Mouse (Mus musculus): ENCODE measurements around the gene Olfr1162. TPM values are rescaled to one million over a fixed set of nuclear protein-coding genes. Genes with fewer than 3 reads are reported as not detected.
"Not testable (repeated sequence)": the region's sequence is repeated elsewhere in the genome, so short reads cannot be mapped to it uniquely, and the experiment has no call there.

Gene Olfr1162
- not detected for total RNA-seq (2021)
- long read RNA-seq, experiment 1 = 0 reads
- long read RNA-seq, experiment 2 = 0 reads

DNA sequence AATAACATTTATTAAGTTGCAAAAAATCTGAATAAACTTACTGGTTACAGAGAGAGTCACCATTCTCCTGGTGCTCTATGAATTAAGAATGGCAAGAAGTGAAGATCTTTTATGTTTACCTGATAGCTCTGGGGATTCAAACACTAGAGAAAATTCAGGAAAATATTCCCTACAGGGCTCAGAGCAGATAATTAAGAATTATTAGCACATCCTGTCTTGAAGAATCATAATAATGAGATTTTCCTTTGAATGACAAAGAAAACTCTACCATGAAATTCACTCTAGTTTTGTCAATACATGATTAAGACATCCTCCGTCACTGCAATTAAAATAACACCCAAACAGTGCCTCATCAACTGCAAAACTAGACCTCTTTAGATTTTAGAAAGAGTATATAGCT, at the start of gene Olfr1162:
Gene Olfr1162 (minus strand): TSS at position 101 of the 400 bp plus-strand sequence.
- Histone ChIP-seq H3K27ac (no peak within 1 kb of the TSS), H3K4me3 (no peak within 1 kb of the TSS)
- no peak for TF ChIP-seq CTCF (conservative IDR thresholded peaks at IDR 0.05)
- no peak for DNase-seq (ENCODE audit: low spot score in 2 of 2)

DNA sequence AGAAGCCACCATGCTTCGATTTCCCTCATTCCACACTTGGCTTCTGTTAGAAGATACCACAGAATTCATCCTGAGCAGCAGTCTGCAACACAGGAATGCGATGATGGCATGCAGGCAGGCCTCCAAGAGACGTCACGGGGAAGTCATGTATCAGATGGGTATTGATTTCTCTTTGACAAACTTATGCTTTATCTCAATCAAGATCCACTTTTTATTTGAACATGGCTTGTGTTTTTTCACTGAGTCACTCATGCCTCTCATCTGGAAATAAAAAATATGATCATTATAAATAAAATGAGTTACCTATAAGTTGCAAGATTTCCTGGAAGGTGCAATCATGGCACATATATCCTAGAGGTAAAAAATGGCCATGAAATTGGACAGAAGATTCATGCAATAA, 42.9 kb upstream of the Olfr1162 start, which contains the start of gene Olfr1164:
Gene Olfr1164 (minus strand): TSS at position 101 of the 400 bp plus-strand sequence.
- no peak for TF ChIP-seq CTCF (conservative IDR thresholded peaks at IDR 0.05)
- no peak for DNase-seq (ENCODE audit: low spot score in 2 of 2)
- no peak within 1 kb of the TSS for H3K27ac ChIP-seq
- H3K4me3 ChIP-seq = no peak within 1 kb of the TSS

DNA sequence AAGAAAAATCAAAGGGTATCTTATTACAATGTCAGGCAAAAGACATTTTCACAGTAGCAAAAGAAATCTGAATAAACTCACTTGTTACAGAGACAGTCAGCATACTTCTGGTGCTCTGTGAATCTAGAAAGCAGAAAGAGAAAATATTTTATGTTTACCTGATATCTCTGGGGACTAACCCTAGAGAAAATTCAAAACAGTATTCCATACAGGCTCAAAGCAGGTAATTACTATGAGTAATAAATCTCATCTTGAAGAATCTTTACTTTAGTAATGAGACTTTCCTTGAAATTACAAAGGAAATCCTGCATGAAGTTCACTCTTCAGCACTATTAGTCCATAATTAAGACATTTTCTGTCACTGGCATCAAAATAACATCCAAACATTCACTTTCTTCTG, 20.8 kb upstream of the Olfr1162 start, which contains the start of gene Olfr1163:
Gene Olfr1163 (minus strand): TSS at position 101 of the 400 bp plus-strand sequence.
- Histone ChIP-seq H3K27ac (no peak within 1 kb of the TSS), H3K4me3 (no peak within 1 kb of the TSS)
- no peak for DNase-seq (ENCODE audit: low spot score in 2 of 2)
- TF ChIP-seq CTCF (conservative IDR thresholded peaks at IDR 0.05) = no peak

DNA sequence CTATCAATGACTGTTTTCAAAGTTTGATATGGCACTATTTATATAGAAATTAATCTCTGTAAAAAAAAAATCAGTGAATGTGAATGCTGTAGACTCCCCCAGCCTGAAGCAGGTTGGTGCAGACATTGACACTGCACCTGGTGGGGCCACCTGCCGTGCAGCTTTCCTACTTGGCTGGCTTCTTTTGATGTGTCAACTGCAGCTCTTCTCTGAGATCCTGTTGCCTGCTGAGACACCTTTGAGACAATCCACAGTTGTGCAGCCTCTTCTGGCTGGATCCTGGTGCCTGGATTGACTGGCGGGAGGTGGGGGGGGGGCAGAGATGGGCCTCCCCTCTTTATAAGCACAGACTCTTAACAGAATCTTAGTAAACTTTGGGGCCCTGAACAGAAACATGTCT, 12.7 kb upstream of the Olfr1162 start:
- no peak for TF ChIP-seq CTCF (conservative IDR thresholded peaks at IDR 0.05)
- Histone ChIP-seq H3K4me3 (no peak overlapping the region), H3K27ac (no peak overlapping the region)
- DNase-seq (ENCODE audit: low spot score in 2 of 2) = no peak

DNA sequence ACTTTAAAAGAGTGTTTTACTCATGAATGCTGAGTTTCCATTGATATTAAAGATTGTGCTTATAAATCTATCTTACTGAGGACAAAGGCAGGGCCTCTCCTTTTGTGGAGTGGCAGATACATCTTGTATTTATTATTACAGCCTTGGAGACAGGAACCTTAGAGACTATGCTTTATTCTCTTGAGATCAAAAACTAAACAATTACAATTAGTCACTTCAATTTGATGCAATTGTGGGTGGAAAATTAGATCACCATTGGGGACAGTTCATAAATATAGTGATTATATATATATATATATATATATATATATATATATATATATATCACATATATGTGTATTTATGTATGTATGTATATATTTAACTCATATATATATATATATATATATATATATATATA, 13.3 kb downstream of the Olfr1162 start, which contains the start of gene Olfr73:
Gene Olfr73 (minus strand): TSS at position 101 of the 400 bp plus-strand sequence.
- H3K27ac ChIP-seq = no peak within 1 kb of the TSS
- DNase-seq (ENCODE audit: low spot score in 2 of 2) = no peak

DNA sequence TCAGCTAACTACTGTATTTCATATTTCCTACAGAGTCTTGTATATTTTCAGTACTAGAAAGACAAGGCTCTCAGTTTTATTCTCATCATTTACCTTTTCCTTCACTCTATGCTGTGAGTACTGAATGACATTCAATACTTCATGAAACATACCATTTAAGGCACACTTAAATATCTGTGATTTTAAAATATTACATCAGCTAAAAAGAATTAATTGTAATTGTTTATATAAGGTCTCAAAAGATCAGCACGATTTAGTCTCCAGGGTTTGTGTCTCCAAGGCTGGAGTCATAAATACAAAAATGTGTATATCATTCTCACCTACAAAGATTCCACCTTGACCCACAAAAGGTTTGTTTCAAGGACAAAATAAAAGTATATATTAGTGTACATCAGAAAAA, 28.5 kb downstream of the Olfr1162 start, which contains the start of gene Olfr1161:
Gene Olfr1161 (plus strand): TSS at position 301 of the 400 bp plus-strand sequence.
- not testable (repeated sequence) for H3K27ac ChIP-seq

More for the DNA sequence above, 13.3 kb downstream of the Olfr1162 start, which contains the start of gene Olfr73:
- no peak for TF ChIP-seq CTCF (conservative IDR thresholded peaks at IDR 0.05)
- no peak within 1 kb of the TSS for H3K4me3 ChIP-seq

DNA sequence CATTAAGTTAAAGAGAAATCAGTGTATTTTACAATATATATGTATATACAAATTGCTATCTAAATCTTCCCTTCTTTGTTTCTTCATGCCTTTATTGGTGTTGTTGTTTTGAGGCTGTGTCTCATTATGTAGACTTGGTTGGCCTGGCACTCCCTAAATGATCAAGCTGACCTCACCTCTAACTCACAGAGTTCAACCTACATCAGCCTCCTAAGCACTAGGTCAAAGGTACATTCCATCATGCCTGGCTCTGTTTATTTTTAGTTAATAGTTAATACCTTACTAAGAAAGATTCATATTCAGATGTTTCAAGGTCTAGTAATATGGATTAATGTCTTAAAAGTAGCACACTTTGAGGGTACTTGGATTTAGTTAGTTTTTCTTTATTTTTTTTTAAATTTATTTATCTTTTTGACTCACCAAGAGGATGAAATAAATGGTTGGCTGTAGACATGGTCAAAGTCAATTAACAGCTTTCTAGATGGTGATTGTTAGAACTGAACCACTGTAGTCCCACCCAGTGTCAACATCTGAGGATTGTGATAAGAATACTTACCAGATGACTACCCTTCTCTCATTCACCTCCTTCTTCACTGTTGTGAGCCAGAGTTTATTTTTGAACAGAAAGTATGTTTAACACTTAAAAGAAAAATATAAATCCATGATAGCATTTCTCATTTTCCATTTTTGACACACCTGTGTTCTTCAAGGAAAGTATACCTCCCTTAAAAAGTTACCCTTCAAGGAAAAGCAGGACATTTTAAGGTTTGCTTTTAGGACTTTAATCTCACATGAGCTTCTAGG, 43.2 kb downstream of the Olfr1162 start, which contains the start of gene Olfr1160:
Gene Olfr1160 (minus strand): TSS at position 754 of the 804 bp plus-strand sequence.
- Histone ChIP-seq H3K4me3 (no peak within 1 kb of the TSS), H3K27ac (no peak within 1 kb of the TSS)
- TF ChIP-seq CTCF (conservative IDR thresholded peaks at IDR 0.05) = no peak
- no peak for DNase-seq (ENCODE audit: low spot score in 2 of 2)

More for the DNA sequence above, 28.5 kb downstream of the Olfr1162 start, which contains the start of gene Olfr1161:
- not testable (repeated sequence) for H3K4me3 ChIP-seq; DNase-seq (ENCODE audit: low spot score in 2 of 2)

Other genes starting within 250 kb of the Olfr1162 start
- not detected for gene Olfr1145, start 241.3 kb downstream of the Olfr1162 start, total RNA-seq (2021)
- not detected for gene Olfr1148, start 220.6 kb downstream of the Olfr1162 start, total RNA-seq (2021)
- gene Olfr1150-ps1, start 207.1 kb downstream of the Olfr1162 start, total RNA-seq (2021) = not detected
- gene Olfr1151, start 195.3 kb downstream of the Olfr1162 start, total RNA-seq (2021) = not detected
- not detected for gene Olfr1152, start 184.6 kb downstream of the Olfr1162 start, total RNA-seq (2021)
- gene Olfr1153, start 156.2 kb downstream of the Olfr1162 start, total RNA-seq (2021) = not detected
- gene Olfr1154, start 146.0 kb downstream of the Olfr1162 start, total RNA-seq (2021) = not detected
- not detected for gene Olfr1155, start 106.0 kb downstream of the Olfr1162 start, total RNA-seq (2021)
- gene Olfr1156, start 98.0 kb downstream of the Olfr1162 start, total RNA-seq (2021) = under 1 TPM in 1 of 2 experiments, not detected in 1; 0.15 TPM
- gene Olfr1157, start 82.8 kb downstream of the Olfr1162 start, total RNA-seq (2021) = not detected
- gene Olfr74, start 76.5 kb downstream of the Olfr1162 start, total RNA-seq (2021) = not detected
- not detected for gene Olfr1158, start 61.0 kb downstream of the Olfr1162 start, total RNA-seq (2021)
- gene Olfr1160, start 42.9 kb downstream of the Olfr1162 start, total RNA-seq (2021) = not detected
- gene Olfr1161, start 28.4 kb downstream of the Olfr1162 start, total RNA-seq (2021) = not detected
- not detected for gene Olfr73, start 13.4 kb downstream of the Olfr1162 start, total RNA-seq (2021)
- not detected for gene Olfr1163, start 20.7 kb upstream of the Olfr1162 start, total RNA-seq (2021)
- not detected for gene Olfr1164, start 42.8 kb upstream of the Olfr1162 start, total RNA-seq (2021)
- gene Olfr1166, start 77.1 kb upstream of the Olfr1162 start, total RNA-seq (2021) = not detected
- gene Olfr1167, start 104.1 kb upstream of the Olfr1162 start, total RNA-seq (2021) = not detected
- gene Olfr1168, start 130.8 kb upstream of the Olfr1162 start, total RNA-seq (2021) = not detected
- not detected for gene Olfr1170, start 177.2 kb upstream of the Olfr1162 start, total RNA-seq (2021)
- not detected for gene Olfr1173, start 228.7 kb upstream of the Olfr1162 start, total RNA-seq (2021)

Measured in layer of hippocampus, adult 2 months (tissue).